Mouse (Mus musculus): ENCODE measurements around the gene Ubash3b.

DNA sequence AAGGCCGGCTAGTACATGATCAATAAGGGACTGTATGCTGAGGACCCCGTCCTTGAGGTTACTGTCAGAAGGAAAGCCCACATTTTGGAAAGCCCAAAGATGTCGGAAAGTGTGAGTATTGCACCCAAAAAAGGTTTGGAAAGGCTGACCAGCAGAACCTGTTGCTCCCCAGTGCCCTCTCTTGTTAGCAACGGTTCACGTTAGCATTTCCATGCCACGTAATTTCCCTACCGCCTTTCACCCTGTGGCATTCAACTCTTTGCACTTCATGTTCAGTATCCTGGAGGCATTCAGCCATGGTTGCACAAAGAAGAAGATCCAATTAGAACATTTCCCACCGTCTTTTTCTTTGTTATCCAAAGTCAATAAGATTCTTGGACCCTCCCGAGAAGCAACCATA is 47.1 kb downstream of the Ubash3b start:
- TF ChIP-seq ZNF384 (IDR thresholded peaks at IDR 0.05; ENCODE audit: low read depth, low read length) (no peak), CHD2 (IDR thresholded peaks at IDR 0.05; ENCODE audit: low read depth, low read length) (no peak), MAFK (IDR thresholded peaks at IDR 0.05; ENCODE audit: insufficient read depth, low read depth, low read length) (no peak), HCFC1 (IDR thresholded peaks at IDR 0.05; ENCODE audit: borderline replicate concordance, insufficient read depth, low read length) (no peak)
